Mouse (Mus musculus) stomach, postnatal 0 days (tissue): ENCODE data around the gene Tspan33.

ENCODE experiments used
- CTCF ChIP-seq: IDR thresholded peaks from 2 replicates; pipeline ENCODE4 v1.5.1; 2016; ENCODE audit warnings: antibody characterized with exemption, low read depth, mild to moderate bottlenecking, moderate library complexity
- EP300 ChIP-seq: optimal IDR thresholded peaks from 2 replicates; pipeline ENCODE3; 2016; ENCODE audit warnings: antibody characterized with exemption

GRCm38 (mm10) chr6:29735689-29736451 is 41.8 kb downstream of the Tspan33 start:
- TF ChIP-seq EP300 (no peak), CTCF (no peak)
